Mouse (Mus musculus): ENCODE results near the gene Fsip1.

The Fsip1 gene

GRCm38 (mm10) chr2:118257094-118257493 is 328 bp upstream of the Fsip1 start:
- DNase-seq (ENCODE audit: low read depth in 1 of 2, low spot score in 2 of 2), result no peak

GRCm38 (mm10) chr2:118254516-118254915 is 2.2 kb downstream of the Fsip1 start:
- no peak for DNase-seq (ENCODE audit: low read depth in 1 of 2, low spot score in 2 of 2)

DNA sequence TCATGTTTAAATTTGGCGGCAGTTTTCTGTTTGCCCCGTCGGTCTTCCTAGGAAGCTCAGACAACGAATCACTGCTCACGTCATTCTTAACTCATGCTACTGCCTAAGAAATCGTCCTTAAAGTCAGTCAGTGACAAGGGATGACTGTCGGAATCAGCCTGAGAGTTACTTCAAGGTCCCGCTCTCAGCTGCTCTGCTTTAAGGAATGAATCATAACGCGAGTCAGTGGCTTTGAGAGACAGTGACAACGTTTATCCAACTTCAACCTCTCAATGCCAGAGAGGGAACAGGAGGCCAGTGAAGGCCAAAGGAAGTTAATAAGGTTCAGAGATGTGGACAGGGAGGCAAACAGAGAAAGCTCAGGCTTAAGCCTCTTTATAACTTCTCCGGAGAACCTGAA is 7.8 kb downstream of the Fsip1 start:
- DNase-seq (ENCODE audit: low read depth in 1 of 2, low spot score in 2 of 2), result no peak

- DNase-seq (ENCODE audit: low read depth in 1 of 2, low spot score in 2 of 2), result no peak
These were observed 8.8 kb downstream of the Fsip1 start for GRCm38 (mm10) chr2:118248016-118248415.

DNA sequence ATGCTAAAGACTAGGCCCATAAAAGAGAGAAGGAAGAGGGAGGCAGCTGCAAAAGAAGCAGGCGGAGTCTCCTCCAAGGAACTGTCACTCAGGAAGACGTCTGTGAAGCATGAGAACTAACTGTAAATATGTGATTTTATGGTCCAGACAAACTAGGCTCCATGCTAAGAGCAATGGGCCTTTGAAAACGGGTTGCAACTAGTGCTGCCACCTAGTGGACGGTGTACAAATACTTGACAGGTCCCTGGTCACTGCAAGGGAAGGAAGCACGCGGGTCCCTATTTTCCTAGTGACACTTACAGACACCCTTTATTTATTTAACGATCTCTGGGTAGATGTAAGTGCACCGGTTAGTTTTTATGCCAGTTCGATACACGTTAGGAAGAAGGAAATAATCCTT is 10.9 kb downstream of the Fsip1 start:
- DNase-seq (ENCODE audit: low read depth in 1 of 2, low spot score in 2 of 2), result peak; percentile 24

DNA sequence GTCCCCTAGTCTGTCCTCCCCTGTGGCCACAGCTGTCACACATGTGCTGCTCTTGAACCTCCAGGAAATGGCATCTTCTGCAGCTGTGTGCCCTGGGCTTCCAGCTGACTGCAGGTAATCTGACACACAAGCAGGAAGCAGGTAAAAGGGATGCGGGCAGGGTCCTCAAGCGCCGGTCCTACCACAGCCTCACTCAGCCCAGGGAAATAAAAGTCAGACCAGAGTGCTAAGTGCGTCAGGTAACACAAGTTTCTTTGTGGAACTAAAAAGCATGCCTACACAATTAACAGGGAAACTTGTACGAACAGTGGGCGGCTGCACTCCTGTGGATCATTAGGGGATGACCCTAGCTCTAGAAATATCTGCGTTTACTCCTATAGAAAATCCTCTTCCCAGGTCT is 20.6 kb downstream of the Fsip1 start:
- no peak for DNase-seq (ENCODE audit: low read depth in 1 of 2, low spot score in 2 of 2)

- DNase-seq (ENCODE audit: low read depth in 1 of 2, low spot score in 2 of 2), result no peak
These were observed 21.2 kb downstream of the Fsip1 start for GRCm38 (mm10) chr2:118235614-118236013.

DNA sequence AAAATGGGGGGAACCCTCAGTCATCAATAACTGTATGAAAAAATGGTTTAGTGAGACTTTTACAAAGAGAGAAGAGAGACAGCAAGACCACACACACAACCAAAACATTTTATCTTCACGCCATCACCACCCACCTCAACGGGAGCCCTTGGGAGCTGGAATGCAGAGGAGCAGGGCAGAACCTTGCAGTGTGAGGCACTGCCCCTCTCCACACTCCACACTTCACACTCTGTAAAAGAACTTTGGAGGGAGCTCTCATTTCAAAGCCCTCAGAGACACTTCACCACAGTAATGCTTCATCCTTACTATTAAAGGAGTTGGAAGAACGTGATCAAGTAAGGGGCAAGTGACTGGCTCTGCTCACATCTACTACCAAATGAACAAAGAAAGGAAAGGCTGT is 26.2 kb downstream of the Fsip1 start:
- no peak for DNase-seq (ENCODE audit: low read depth in 1 of 2, low spot score in 2 of 2)

- no peak for DNase-seq (ENCODE audit: low read depth in 1 of 2, low spot score in 2 of 2)
These were observed 28.2 kb downstream of the Fsip1 start for GRCm38 (mm10) chr2:118228486-118229079.

GRCm38 (mm10) chr2:118225316-118226041 is 31.3 kb downstream of the Fsip1 start:
- no peak for DNase-seq (ENCODE audit: low read depth in 1 of 2, low spot score in 2 of 2)

DNA sequence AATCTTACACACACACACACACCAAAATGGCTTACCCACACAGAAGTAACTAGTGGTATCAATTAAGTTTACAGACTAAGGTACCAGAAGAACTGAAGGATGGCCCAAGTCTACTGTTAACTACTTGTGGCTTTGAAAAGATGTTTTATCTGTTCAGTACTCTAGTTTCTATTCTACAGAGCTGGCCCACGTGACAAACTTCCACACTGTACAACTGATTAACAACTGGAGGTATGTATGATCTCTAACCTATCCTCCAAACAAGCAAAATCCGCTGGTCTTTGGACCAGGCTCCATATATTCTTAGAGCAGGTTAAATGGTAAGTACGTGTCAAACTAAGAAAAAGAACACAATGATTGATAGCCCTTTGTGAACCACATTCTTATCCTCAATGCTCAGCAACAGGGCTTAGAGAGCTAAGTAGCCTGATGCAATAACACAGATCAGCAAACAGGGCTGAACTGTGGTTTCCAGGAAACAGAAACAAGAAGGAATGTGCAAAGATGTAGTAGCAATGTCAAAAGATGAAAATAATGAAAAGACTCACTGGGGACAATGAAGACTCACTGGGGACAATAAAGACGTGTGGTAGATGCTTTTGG is 38.7 kb downstream of the Fsip1 start:
- no peak for DNase-seq (ENCODE audit: low read depth in 1 of 2, low spot score in 2 of 2)

DNA sequence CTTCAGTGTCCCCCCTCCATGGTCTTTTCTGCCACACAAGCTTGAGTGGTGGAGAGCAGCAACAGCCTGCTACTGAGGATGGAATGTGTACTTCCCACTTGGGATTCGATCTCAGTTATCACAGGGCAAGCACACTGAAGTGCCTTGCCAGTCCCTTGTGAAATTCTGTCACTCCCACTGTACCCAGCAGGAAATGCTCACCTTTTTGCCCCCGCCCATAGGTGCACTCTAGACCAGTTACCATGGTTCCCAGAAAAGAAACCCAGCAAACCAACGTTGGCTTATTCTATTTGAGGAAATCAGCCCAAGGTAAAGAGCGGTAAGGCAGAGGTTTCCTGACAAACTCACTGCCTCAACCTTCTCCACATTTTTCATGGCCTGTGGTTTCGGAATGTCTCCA is 47.1 kb downstream of the Fsip1 start:
- no peak for DNase-seq (ENCODE audit: low read depth in 1 of 2, low spot score in 2 of 2)

GRCm38 (mm10) chr2:118208651-118209050 is 48.1 kb downstream of the Fsip1 start:
- DNase-seq (ENCODE audit: low read depth in 1 of 2, low spot score in 2 of 2), result no peak

GRCm38 (mm10) chr2:118205991-118206585 is 50.7 kb downstream of the Fsip1 start:
- no peak for DNase-seq (ENCODE audit: low read depth in 1 of 2, low spot score in 2 of 2)

DNA sequence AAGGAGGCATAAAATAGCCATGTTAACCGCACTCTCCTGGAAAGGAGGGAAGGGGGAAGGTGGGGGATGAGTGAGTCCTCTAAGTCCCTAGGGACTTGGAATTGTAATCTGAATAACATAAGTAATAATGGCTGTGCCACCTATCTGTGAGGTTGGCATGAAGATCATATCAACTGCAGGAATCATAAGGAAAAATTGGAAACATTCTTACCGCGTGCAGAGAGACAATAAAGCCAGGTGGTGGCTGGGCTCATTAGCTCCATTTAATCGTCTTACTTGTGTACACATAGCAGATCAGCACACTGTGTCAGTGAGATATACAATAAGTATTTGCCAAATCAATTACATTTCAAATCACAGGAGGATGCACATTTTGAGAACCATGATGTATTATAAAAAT is 52.1 kb downstream of the Fsip1 start:
- DNase-seq (ENCODE audit: low read depth in 1 of 2, low spot score in 2 of 2), result no peak

- DNase-seq (ENCODE audit: low read depth in 1 of 2, low spot score in 2 of 2), result no peak
These were observed 52.9 kb downstream of the Fsip1 start for GRCm38 (mm10) chr2:118203739-118204461.

DNA sequence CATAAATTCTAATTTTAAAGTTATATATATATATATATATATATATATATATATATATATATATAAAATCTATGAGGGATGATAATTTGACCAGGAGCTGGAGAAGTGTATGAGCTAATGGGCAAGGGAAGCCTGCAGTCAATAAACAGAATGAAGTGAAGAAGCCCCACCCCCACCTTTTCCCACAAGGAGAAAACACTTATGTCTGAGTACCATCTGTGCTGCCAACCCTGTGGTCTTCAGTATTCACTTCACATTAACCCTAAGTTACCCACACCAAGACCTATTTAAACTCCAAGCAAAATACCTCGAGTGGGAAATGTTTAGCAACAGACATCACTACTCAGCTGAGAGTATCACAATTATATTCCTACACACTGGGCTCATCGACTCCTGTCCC is 53.8 kb downstream of the Fsip1 start:
- DNase-seq (ENCODE audit: low read depth in 1 of 2, low spot score in 2 of 2), result no peak

- DNase-seq (ENCODE audit: low read depth in 1 of 2, low spot score in 2 of 2), result no peak
These were observed 54.8 kb downstream of the Fsip1 start for GRCm38 (mm10) chr2:118201983-118202382.

- peak; percentile 8 to 50 for DNase-seq (ENCODE audit: low read depth in 1 of 2, low spot score in 2 of 2)
These were observed 56.9 kb downstream of the Fsip1 start for GRCm38 (mm10) chr2:118199867-118200266.

GRCm38 (mm10) chr2:118196966-118197365 is 59.8 kb downstream of the Fsip1 start:
- DNase-seq (ENCODE audit: low read depth in 1 of 2, low spot score in 2 of 2), result no peak

GRCm38 (mm10) chr2:118182136-118182535 is 74.6 kb downstream of the Fsip1 start:
- no peak for DNase-seq (ENCODE audit: low read depth in 1 of 2, low spot score in 2 of 2)
